In the genomic region with DNA sequence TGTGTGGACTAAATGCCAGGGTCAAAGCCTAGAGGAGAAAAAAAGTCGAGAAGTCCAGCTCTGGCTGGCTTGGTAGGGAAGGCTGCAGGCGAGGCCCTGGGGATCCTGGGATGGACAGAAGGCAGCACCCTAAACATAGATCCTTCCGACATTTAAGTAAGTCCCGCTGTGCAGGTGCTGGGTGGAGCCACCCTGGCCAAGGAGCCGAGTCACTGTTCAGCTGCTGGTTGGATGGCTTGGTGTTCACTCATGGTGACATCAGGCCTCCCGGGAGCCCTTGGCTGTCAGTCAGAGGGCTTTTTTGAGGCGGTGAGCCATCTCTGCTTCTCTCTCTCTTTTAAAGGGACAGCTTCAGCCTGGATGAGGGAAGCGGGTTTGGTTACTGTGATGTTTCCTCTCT, we compare ENCODE assay signal across 9 mouse cellular contexts. TPM values are rescaled to one million over a fixed set of nuclear protein-coding genes. Genes with fewer than 3 reads are reported as not detected.
DNase-seq lines count a peak whose midpoint lies in the region; TF ChIP-seq lines count a peak whose summit lies in the region.
"Had no signal": no experiment of that assay in that cellular context is flagged by ENCODE, and none has a peak within 500 bp of the region (broad histone marks: within the 10 kb centered on the region; RNA-seq: fewer than 3 reads in every experiment).

No protein-coding gene starts in this region.

- no peak overlapping the region for H3K27ac ChIP-seq in cortical plate, adult 2 months (ENCODE audit: insufficient read depth, low read length)

- TF ChIP-seq POLR2A in cortical plate, adult 2 months (IDR thresholded peaks at IDR 0.05; ENCODE audit: extremely low read depth, insufficient read depth, low read length) = peak; percentile 44; the same call in 1 of the 2 replicates

- H3K4me1 ChIP-seq in cortical plate, adult 2 months (ENCODE audit: control insufficient read depth, insufficient read depth, low read length) = no peaks in the 10 kb centered on the region

- intact Hi-C loops in heart, postnatal 10 days (cut with DNase I) = no loop called here

- H3K4me3 ChIP-seq in cortical plate, adult 2 months (ENCODE audit: insufficient read depth, low read length) = no peak overlapping the region

- DNase-seq in B cell, adult 2 months = peak; percentile 23 to 24
- peak; percentile 91 to 96 for DNase-seq in adrenal gland, adult (ENCODE audit: inconsistent age in 2 of 2, low spot score in 1 of 2)
- DNase-seq in heart, postnatal 10 days = peak; percentile 81 to 82
- peak; percentile 62 for DNase-seq in telencephalon, adult 2 months (ENCODE audit: low read depth, low spot score)
- DNase-seq in liver = no peak
- no peak for DNase-seq in thymus, postnatal 25 days
- DNase-seq: lung, embryonic 14.5 days had no signal

- TF ChIP-seq CTCF in cortical plate, adult 2 months (IDR thresholded peaks at IDR 0.05; ENCODE audit: extremely low read depth, insufficient read depth, low read length) = no peak

RNA-seq across cellular contexts. Expression of gene Rims4, which starts 21.0 kb away (rescaled TPM):
- polyA plus RNA-seq in cortical plate, adult 2 months (2012; rRNA removed) = 33.2 and 33.4 TPM in 2 replicates
- under 1 TPM; 0.17 to 0.27 TPM for total RNA-seq in heart, postnatal 10 days (2021)
- total RNA-seq: hematopoietic stem cell, adult 5-6 weeks had no signal

RNA-seq across cellular contexts. Expression of gene Ywhab, which starts 55.2 kb away (rescaled TPM):
- polyA plus RNA-seq in cortical plate, adult 2 months (2012; rRNA removed) = 307 and 314 TPM in 2 replicates
- total RNA-seq in heart, postnatal 10 days (2021) = 100 to 1,000 TPM; 138 to 139 TPM

Comparison
In these comparisons a context has a peak if more than half of its experiments do, and no peak if none do; other contexts are left out.
1. DNase-seq: peak in B cell, adult 2 months (2 of 2), adrenal gland, adult (2 of 2), heart, postnatal 10 days (2 of 2) and telencephalon, adult 2 months (single experiment); none in liver (single experiment) and thymus, postnatal 25 days (single experiment).